Mouse (Mus musculus): ENCODE data around the gene Pik3cd. TPM values are rescaled to one million over a fixed set of nuclear protein-coding genes. Genes with fewer than 3 reads are reported as not detected.

Gene Pik3cd
- total and polyA plus RNA-seq, 3 experiments = 57.0 to 95.0 (median 72.1) TPM

DNA sequence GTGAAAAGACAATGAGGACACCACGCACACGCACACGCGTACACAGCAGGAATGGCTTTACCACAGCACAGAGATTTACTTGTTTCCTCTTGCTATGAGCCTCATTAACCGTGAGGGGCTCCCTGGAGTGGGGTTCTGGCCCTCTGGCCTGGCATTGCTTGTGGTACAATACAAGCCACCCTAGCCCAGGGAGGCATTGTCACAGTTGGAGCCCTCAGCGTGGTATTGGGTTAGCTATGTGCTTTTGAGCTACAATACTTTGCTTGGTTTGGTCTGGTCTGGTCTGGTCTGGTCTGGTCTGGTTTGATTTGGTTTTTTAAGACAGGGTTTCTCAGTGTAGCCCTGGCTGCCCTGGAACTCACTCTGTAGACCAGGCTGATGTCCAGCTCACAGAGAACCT is 102.8 kb downstream of the Pik3cd start:
- in situ Hi-C loops (cut with MboI; ENCODE audit: low pct_ligation_motif_present, low pct_unique_long_range_greater_than_20kb, low sequenced_read_pairs) = no loop called here
- H3K4me3 ChIP-seq (replicated peaks in 1 of 3; ENCODE audit: low read depth in 2 of 3, low read length in 2 of 3, poor library complexity in 1 of 3) = no peak overlapping the region
- H3K36me3 ChIP-seq (replicated peaks in 1 of 2; ENCODE audit: control insufficient read depth in 1 of 2, insufficient read depth in 1 of 2, low read length in 1 of 2) = peaks cover 0 to 16% of the 10 kb centered on the region in 2 experiments
- DNase-seq (ENCODE audit: extremely low read depth) = no peak
- H3K27me3 ChIP-seq (replicated peaks) = no peaks in the 10 kb centered on the region
- TF ChIP-seq NELFE (IDR thresholded peaks at IDR 0.05; ENCODE audit: low read depth, low read length) (no peak), ZMIZ1 (IDR thresholded peaks at IDR 0.05; ENCODE audit: low read depth, low read length) (no peak), MYC (IDR thresholded peaks at IDR 0.05; ENCODE audit: low read depth, low read length) (no peak), MXI1 (IDR thresholded peaks at IDR 0.05; ENCODE audit: low read depth, low read length) (no peak), MEF2A (IDR thresholded peaks at IDR 0.05; ENCODE audit: borderline replicate concordance, low read depth, low read length) (no peak), MAX (IDR thresholded peaks at IDR 0.05; ENCODE audit: low read length) (no peak), CTCF (conservative IDR thresholded peaks at IDR 0.05 in 1 of 2, IDR thresholded peaks at IDR 0.05 in 1 of 2; ENCODE audit: low read depth in 2 of 2, low read length in 2 of 2) (no peak), ZKSCAN1 (IDR thresholded peaks at IDR 0.05; ENCODE audit: borderline replicate concordance, low read depth, low read length) (no peak), MAZ (IDR thresholded peaks at IDR 0.05; ENCODE audit: low read depth, low read length) (no peak)
- no peak overlapping the region for H3K9ac ChIP-seq (ENCODE audit: insufficient read depth, low read depth)
- H3K79me2 ChIP-seq (replicated peaks; ENCODE audit: control insufficient read depth, extremely low read depth, insufficient read depth, poor library complexity, severe bottlenecking) = peaks cover 3% of the 10 kb centered on the region; the same call in 1 of the 2 replicates
- no peak overlapping the region for H3K27ac ChIP-seq (ENCODE audit: insufficient read depth, low read depth)
- peaks cover 0 to 19% of the 10 kb centered on the region in 2 experiments; a peak in 2 of 4 replicates for H3K4me1 ChIP-seq (ENCODE audit: control insufficient read depth in 1 of 2, insufficient read depth in 2 of 2)
- dilution Hi-C loops (cut with MboI; ENCODE audit: extremely low pct_ligation_motif_present, extremely low pct_unique_long_range_greater_than_20kb, low sequenced_read_pairs) = no loop called here
- H3K9me3 ChIP-seq (replicated peaks; ENCODE audit: low read length) = no peaks in the 10 kb centered on the region
- no peak overlapping the region for H3K4me2 ChIP-seq (ENCODE audit: insufficient read depth, low read depth, poor library complexity, severe bottlenecking)

Other genes with a start within 250 kb of the Pik3cd start
- not detected in 2 replicates for gene Rbp7, start 247.6 kb downstream of the Pik3cd start, total RNA-seq (2012; rRNA removed)
- gene Rbp7, start 247.6 kb downstream of the Pik3cd start, total RNA-seq (2014; rRNA removed) = not detected in 2 replicates
- not detected in 2 replicates for gene Rbp7, start 247.6 kb downstream of the Pik3cd start, polyA plus RNA-seq (2012; ENCODE audit: insufficient read length, low read depth)
- not detected in 2 replicates for gene Tmem274, start 225.2 kb downstream of the Pik3cd start, total RNA-seq (2012; rRNA removed)
- gene Tmem274, start 225.2 kb downstream of the Pik3cd start, total RNA-seq (2014; rRNA removed) = not detected in 2 replicates
- gene Tmem274, start 225.2 kb downstream of the Pik3cd start, polyA plus RNA-seq (2012; ENCODE audit: insufficient read length, low read depth) = not detected in 2 replicates
- 11.4 and 12.4 TPM in 2 replicates for gene Nmnat1, start 217.4 kb downstream of the Pik3cd start, total RNA-seq (2012; rRNA removed)
- gene Nmnat1, start 217.4 kb downstream of the Pik3cd start, total RNA-seq (2014; rRNA removed) = 9.6 and 10.9 TPM in 2 replicates
- gene Nmnat1, start 217.4 kb downstream of the Pik3cd start, polyA plus RNA-seq (2012; ENCODE audit: insufficient read length, low read depth) = 8.6 and 10.0 TPM in 2 replicates
- gene Lzic, start 217.3 kb downstream of the Pik3cd start, total RNA-seq (2012; rRNA removed) = 43.4 and 43.6 TPM in 2 replicates
- 53.3 and 68.5 TPM in 2 replicates for gene Lzic, start 217.3 kb downstream of the Pik3cd start, total RNA-seq (2014; rRNA removed)
- 40.0 and 49.5 TPM in 2 replicates for gene Lzic, start 217.3 kb downstream of the Pik3cd start, polyA plus RNA-seq (2012; ENCODE audit: insufficient read length, low read depth)
- 5.7 and 5.9 TPM in 2 replicates for gene Ctnnbip1, start 184.3 kb downstream of the Pik3cd start, total RNA-seq (2012; rRNA removed)
- gene Ctnnbip1, start 184.3 kb downstream of the Pik3cd start, total RNA-seq (2014; rRNA removed) = 4.3 and 4.5 TPM in 2 replicates
- 5.7 and 8.4 TPM in 2 replicates for gene Ctnnbip1, start 184.3 kb downstream of the Pik3cd start, polyA plus RNA-seq (2012; ENCODE audit: insufficient read length, low read depth)
- 51.4 and 53.1 TPM in 2 replicates for gene Clstn1, start 116.1 kb downstream of the Pik3cd start, total RNA-seq (2012; rRNA removed)
- gene Clstn1, start 116.1 kb downstream of the Pik3cd start, total RNA-seq (2014; rRNA removed) = 26.4 and 27.7 TPM in 2 replicates
- gene Clstn1, start 116.1 kb downstream of the Pik3cd start, polyA plus RNA-seq (2012; ENCODE audit: insufficient read length, low read depth) = 35.2 and 36.9 TPM in 2 replicates
- 16.2 and 18.0 TPM in 2 replicates for gene Tmem201, start 35.5 kb upstream of the Pik3cd start, total RNA-seq (2012; rRNA removed)
- gene Tmem201, start 35.5 kb upstream of the Pik3cd start, total RNA-seq (2014; rRNA removed) = 6.4 and 6.5 TPM in 2 replicates
- 23.7 and 29.2 TPM in 2 replicates for gene Tmem201, start 35.5 kb upstream of the Pik3cd start, polyA plus RNA-seq (2012; ENCODE audit: insufficient read length, low read depth)
- gene Slc25a33, start 71.7 kb upstream of the Pik3cd start, total RNA-seq (2012; rRNA removed) = 24.4 and 25.3 TPM in 2 replicates
- gene Slc25a33, start 71.7 kb upstream of the Pik3cd start, total RNA-seq (2014; rRNA removed) = 32.3 and 35.5 TPM in 2 replicates
- gene Slc25a33, start 71.7 kb upstream of the Pik3cd start, polyA plus RNA-seq (2012; ENCODE audit: insufficient read length, low read depth) = 32.4 and 33.3 TPM in 2 replicates